Mouse (Mus musculus): ENCODE measurements around the gene Grk2.

- TF ChIP-seq JUND (conservative IDR thresholded peaks at IDR 0.05; ENCODE audit: low read depth, low read length) (no peak), CTCF (conservative IDR thresholded peaks at IDR 0.05 in 1 of 2, IDR thresholded peaks at IDR 0.05 in 1 of 2; ENCODE audit: low read depth in 2 of 2, low read length in 2 of 2) (no peak), ETS1 (conservative IDR thresholded peaks at IDR 0.05; ENCODE audit: low read depth, low read length) (no peak), HCFC1 (IDR thresholded peaks at IDR 0.05; ENCODE audit: low read depth, low read length) (no peak), JUN (IDR thresholded peaks at IDR 0.05; ENCODE audit: insufficient read depth, low read depth, low read length) (no peak), MYC (IDR thresholded peaks at IDR 0.05; ENCODE audit: low read depth, low read length) (no peak), USF1 (IDR thresholded peaks at IDR 0.05; ENCODE audit: low read depth, low read length) (no peak), EP300 (IDR thresholded peaks at IDR 0.05; ENCODE audit: low read length) (no peak), RCOR1 (conservative IDR thresholded peaks at IDR 0.05; ENCODE audit: low read depth, low read length) (no peak)
Observed at GRCm38 (mm10) chr19:4346479-4346878, 40.5 kb upstream of the Grk2 start.

All from CH12.LX (cell line).